Mouse (Mus musculus): ENCODE measurements around the gene Rbks. TPM values are rescaled to one million over a fixed set of nuclear protein-coding genes. Genes with fewer than 3 reads are reported as not detected.

The Rbks gene
- polyA plus RNA-seq, 1 experiment from 2014 or later = 3.2 TPM

- no peak overlapping the region for H3K4me2 ChIP-seq
- 83% methylated on average over 4 of the region's 4 CpGs for WGBS
- no peaks in the 10 kb centered on the region for H3K4me1 ChIP-seq
Measured at GRCm38 (mm10) chr5:31706826-31707225, 9.4 kb upstream of the Rbks start.

GRCm38 (mm10) chr5:31704971-31705370 is 7.5 kb upstream of the Rbks start:
- WGBS = 84% methylated on average over 5 of the region's 5 CpGs
- Histone ChIP-seq H3K9ac (no peak overlapping the region), H3K4me3 (no peak overlapping the region), H3K9me3 (no peaks in the 10 kb centered on the region), H3K4me1 (no peaks in the 10 kb centered on the region), H3K4me2 (no peak overlapping the region), H3K27ac (no peak overlapping the region), H3K27me3 (no peaks in the 10 kb centered on the region), H3K36me3 (peaks cover 11% of the 10 kb centered on the region; the same call in 1 of the 2 replicates)
- ATAC-seq (ENCODE audit: insufficient number of reproducible peaks, insufficient read depth, low FRiP score, low TSS enrichment, low read depth) = no peak

More at GRCm38 (mm10) chr5:31706826-31707225, 9.4 kb upstream of the Rbks start:
- no peaks in the 10 kb centered on the region for H3K9me3 ChIP-seq
- H3K4me3 ChIP-seq = no peak overlapping the region
- ATAC-seq (ENCODE audit: insufficient number of reproducible peaks, insufficient read depth, low FRiP score, low TSS enrichment, low read depth) = no peak
- H3K27me3 ChIP-seq = no peaks in the 10 kb centered on the region
- no peak overlapping the region for H3K27ac ChIP-seq
- peaks cover 13% of the 10 kb centered on the region; the same call in 1 of the 2 replicates for H3K36me3 ChIP-seq
- no peak overlapping the region for H3K9ac ChIP-seq

- Histone ChIP-seq H3K9ac (no peak overlapping the region), H3K4me2 (no peak overlapping the region), H3K27me3 (no peaks in the 10 kb centered on the region), H3K4me1 (peaks cover 5% of the 10 kb centered on the region), H3K27ac (no peak overlapping the region), H3K4me3 (no peak overlapping the region), H3K36me3 (peaks cover 4% of the 10 kb centered on the region; the same call in 1 of the 2 replicates), H3K9me3 (no peaks in the 10 kb centered on the region)
- ATAC-seq (ENCODE audit: insufficient number of reproducible peaks, insufficient read depth, low FRiP score, low TSS enrichment, low read depth) = no peak
Measured at GRCm38 (mm10) chr5:31699397-31699796, 2.0 kb upstream of the Rbks start.

- Histone ChIP-seq H3K27ac (no peak overlapping the region), H3K4me3 (no peak overlapping the region), H3K27me3 (no peaks in the 10 kb centered on the region), H3K4me1 (peaks cover 5% of the 10 kb centered on the region), H3K9me3 (no peaks in the 10 kb centered on the region), H3K9ac (no peak overlapping the region), H3K36me3 (peaks cover 4% of the 10 kb centered on the region; the same call in 1 of the 2 replicates), H3K4me2 (no peak overlapping the region)
- WGBS = 54% methylated on average over 4 of the region's 4 CpGs
- ATAC-seq (ENCODE audit: insufficient number of reproducible peaks, insufficient read depth, low FRiP score, low TSS enrichment, low read depth) = no peak
Measured at GRCm38 (mm10) chr5:31698931-31699330, 1.5 kb upstream of the Rbks start.

GRCm38 (mm10) chr5:31698297-31698726 is 885 bp upstream of the Rbks start:
- WGBS = 2% methylated on average over 16 of the region's 16 CpGs

GRCm38 (mm10) chr5:31697644-31698296 is 343 bp upstream of the Rbks start, which contains the start of gene Babam2:
Gene Babam2 (plus strand): TSS chr5:31697684.
- Histone ChIP-seq H3K27ac (peak within 1 kb of the TSS; percentile 89), H3K4me3 (peak within 1 kb of the TSS; percentile 77), H3K36me3 (peaks cover 3% of the 10 kb centered on the region; the same call in 1 of the 2 replicates), H3K9me3 (no peaks in the 10 kb centered on the region), H3K9ac (peak within 1 kb of the TSS; percentile 87), H3K4me1 (peaks cover 8% of the 10 kb centered on the region), H3K27me3 (no peaks in the 10 kb centered on the region), H3K4me2 (peak within 1 kb of the TSS; percentile 81)
- peak; percentile 88 for ATAC-seq (ENCODE audit: insufficient number of reproducible peaks, insufficient read depth, low FRiP score, low TSS enrichment, low read depth)
- under 1% methylated on average over 71 of the region's 71 CpGs for WGBS

More at GRCm38 (mm10) chr5:31698297-31698726, 885 bp upstream of the Rbks start:
- ATAC-seq (ENCODE audit: insufficient number of reproducible peaks, insufficient read depth, low FRiP score, low TSS enrichment, low read depth) = peak; percentile 64; the same call in 1 of the 2 replicates
- Histone ChIP-seq H3K27ac (peak overlapping the region; percentile 89), H3K36me3 (peaks cover 4% of the 10 kb centered on the region; the same call in 1 of the 2 replicates), H3K9me3 (no peaks in the 10 kb centered on the region), H3K4me3 (peak overlapping the region; percentile 77), H3K4me1 (peaks cover 8% of the 10 kb centered on the region), H3K9ac (peak overlapping the region; percentile 87), H3K27me3 (no peaks in the 10 kb centered on the region), H3K4me2 (peak overlapping the region; percentile 81)

GRCm38 (mm10) chr5:31693191-31693590 is 4.2 kb downstream of the Rbks start:
- H3K27ac ChIP-seq = no peak overlapping the region
- no peak overlapping the region for H3K4me3 ChIP-seq
- H3K27me3 ChIP-seq = no peaks in the 10 kb centered on the region
- no peaks in the 10 kb centered on the region for H3K9me3 ChIP-seq
- no peak overlapping the region for H3K9ac ChIP-seq
- no peak for ATAC-seq (ENCODE audit: insufficient number of reproducible peaks, insufficient read depth, low FRiP score, low TSS enrichment, low read depth)
- no peaks in the 10 kb centered on the region for H3K36me3 ChIP-seq
- peaks cover 13% of the 10 kb centered on the region for H3K4me1 ChIP-seq
- no peak overlapping the region for H3K4me2 ChIP-seq

GRCm38 (mm10) chr5:31687972-31688371 is 9.5 kb downstream of the Rbks start:
- 90% methylated on average over 3 of the region's 3 CpGs for WGBS
- H3K9me3 ChIP-seq = no peaks in the 10 kb centered on the region
- H3K9ac ChIP-seq = no peak overlapping the region
- no peak overlapping the region for H3K4me3 ChIP-seq
- no peak for ATAC-seq (ENCODE audit: insufficient number of reproducible peaks, insufficient read depth, low FRiP score, low TSS enrichment, low read depth)
- H3K4me2 ChIP-seq = no peak overlapping the region
- H3K36me3 ChIP-seq = no peaks in the 10 kb centered on the region
- peaks cover 5% of the 10 kb centered on the region; the same call in 1 of the 2 replicates for H3K4me1 ChIP-seq
- H3K27ac ChIP-seq = no peak overlapping the region
- H3K27me3 ChIP-seq = no peaks in the 10 kb centered on the region

GRCm38 (mm10) chr5:31686040-31686439 is 11.4 kb downstream of the Rbks start:
- Histone ChIP-seq H3K27ac (no peak overlapping the region), H3K36me3 (no peaks in the 10 kb centered on the region), H3K9ac (no peak overlapping the region), H3K4me3 (no peak overlapping the region), H3K9me3 (no peaks in the 10 kb centered on the region), H3K4me2 (no peak overlapping the region), H3K4me1 (no peaks in the 10 kb centered on the region), H3K27me3 (no peaks in the 10 kb centered on the region)
- no peak for ATAC-seq (ENCODE audit: insufficient number of reproducible peaks, insufficient read depth, low FRiP score, low TSS enrichment, low read depth)
- 50% methylated on average over 2 of the region's 2 CpGs for WGBS

- Histone ChIP-seq H3K4me3 (no peak overlapping the region), H3K4me1 (no peaks in the 10 kb centered on the region), H3K27me3 (no peaks in the 10 kb centered on the region), H3K9ac (no peak overlapping the region), H3K9me3 (no peaks in the 10 kb centered on the region), H3K36me3 (no peaks in the 10 kb centered on the region), H3K27ac (no peak overlapping the region), H3K4me2 (no peak overlapping the region)
- 92% methylated on average over 1 of the region's 1 CpGs for WGBS
- no peak for ATAC-seq (ENCODE audit: insufficient number of reproducible peaks, insufficient read depth, low FRiP score, low TSS enrichment, low read depth)
Measured at GRCm38 (mm10) chr5:31682305-31682704, 15.1 kb downstream of the Rbks start.

- H3K4me1 ChIP-seq = no peaks in the 10 kb centered on the region
- H3K9ac ChIP-seq = no peak overlapping the region
- H3K27me3 ChIP-seq = no peaks in the 10 kb centered on the region
- H3K4me2 ChIP-seq = no peak overlapping the region
- no peaks in the 10 kb centered on the region for H3K36me3 ChIP-seq
- H3K4me3 ChIP-seq = no peak overlapping the region
- no peak overlapping the region for H3K27ac ChIP-seq
- 77% methylated on average over 4 of the region's 4 CpGs for WGBS
- H3K9me3 ChIP-seq = no peaks in the 10 kb centered on the region
- no peak for ATAC-seq (ENCODE audit: insufficient number of reproducible peaks, insufficient read depth, low FRiP score, low TSS enrichment, low read depth)
Measured at GRCm38 (mm10) chr5:31680183-31680582, 17.2 kb downstream of the Rbks start.

- H3K27ac ChIP-seq = no peak overlapping the region
- no peak overlapping the region for H3K4me3 ChIP-seq
- no peaks in the 10 kb centered on the region for H3K36me3 ChIP-seq
- H3K9ac ChIP-seq = no peak overlapping the region
- peaks cover 2% of the 10 kb centered on the region; the same call in 1 of the 2 replicates for H3K4me1 ChIP-seq
- 83% methylated on average over 1 of the region's 1 CpGs for WGBS
- no peak overlapping the region for H3K4me2 ChIP-seq
- no peak for ATAC-seq (ENCODE audit: insufficient number of reproducible peaks, insufficient read depth, low FRiP score, low TSS enrichment, low read depth)
- H3K9me3 ChIP-seq = no peaks in the 10 kb centered on the region
- H3K27me3 ChIP-seq = no peaks in the 10 kb centered on the region
Measured at GRCm38 (mm10) chr5:31678000-31678399, 19.4 kb downstream of the Rbks start.

Data from embryonic facial prominence, embryonic 13.5 days (tissue).